Mouse (Mus musculus) gastrocnemius, adult 8-10 months (tissue): ENCODE results near the gene Rabepk. TPM values are rescaled to one million over a fixed set of nuclear protein-coding genes. Genes with fewer than 3 reads are reported as not detected.
A peak's percentile ranks its signal among the peaks of the same experiment; 100 is the strongest.
"Not testable (repeated sequence)": the region's sequence is repeated elsewhere in the genome, so short reads cannot be mapped to it uniquely, and the experiment has no call there.

Experiments
- DNase-seq, 2 experiments: peaks; one replicate each; pipeline ENCODE4 v3.0.0; 2022; ENCODE audit warnings: low spot score in 2 of 2
- total RNA-seq, 4 experiments: library from RNA; stranded (reverse); gene quantifications; 2 replicates each; pipeline ENCODE4 v1.2.4; 2022

The Rabepk gene
- total RNA-seq, 4 experiments from 2014 or later, result 7.4 to 13.1 (median 11.4) TPM

GRCm38 (mm10) chr2:34804815-34805214 is 5.1 kb upstream of the Rabepk start:
- DNase-seq, result no peak

DNA sequence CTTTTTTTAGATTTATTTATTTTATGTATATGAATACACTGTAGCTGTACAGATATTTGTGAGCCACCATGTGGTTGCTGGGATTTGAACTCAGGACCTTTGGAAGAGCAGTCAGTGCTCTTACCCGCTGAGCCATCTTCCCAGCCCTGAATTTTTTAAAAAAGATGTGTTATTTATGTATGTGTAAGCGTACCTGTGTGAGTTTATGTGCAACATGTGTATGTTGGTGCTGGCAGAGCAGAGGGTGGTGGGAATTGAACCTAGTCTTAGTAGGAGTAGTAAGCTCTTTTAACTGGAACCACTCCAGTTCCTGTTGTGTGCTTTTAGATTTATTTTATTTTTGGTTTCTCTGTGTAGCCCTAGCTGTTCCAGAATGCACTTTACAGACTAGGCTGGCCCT is 4.5 kb upstream of the Rabepk start:
- DNase-seq, result no peak

DNA sequence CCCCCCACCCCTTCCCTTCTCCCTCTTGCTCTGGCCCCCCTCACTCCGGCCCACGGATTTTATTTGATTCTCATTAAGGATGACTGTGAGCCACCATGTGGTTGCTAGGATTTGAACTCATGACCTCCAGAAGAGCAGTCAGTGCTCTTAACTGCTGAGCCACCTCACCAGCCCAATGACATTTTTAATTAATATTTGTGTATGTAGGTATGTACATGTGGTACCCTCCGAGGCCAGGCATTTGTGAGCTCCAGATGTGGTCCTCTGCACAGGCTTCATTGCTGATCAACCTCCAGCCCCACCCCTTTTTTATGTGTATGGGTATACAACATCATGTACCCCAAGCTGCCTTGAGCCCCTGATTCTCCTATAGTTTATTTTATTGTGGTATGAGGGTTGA is 4.0 kb upstream of the Rabepk start:
- no peak for DNase-seq

DNA sequence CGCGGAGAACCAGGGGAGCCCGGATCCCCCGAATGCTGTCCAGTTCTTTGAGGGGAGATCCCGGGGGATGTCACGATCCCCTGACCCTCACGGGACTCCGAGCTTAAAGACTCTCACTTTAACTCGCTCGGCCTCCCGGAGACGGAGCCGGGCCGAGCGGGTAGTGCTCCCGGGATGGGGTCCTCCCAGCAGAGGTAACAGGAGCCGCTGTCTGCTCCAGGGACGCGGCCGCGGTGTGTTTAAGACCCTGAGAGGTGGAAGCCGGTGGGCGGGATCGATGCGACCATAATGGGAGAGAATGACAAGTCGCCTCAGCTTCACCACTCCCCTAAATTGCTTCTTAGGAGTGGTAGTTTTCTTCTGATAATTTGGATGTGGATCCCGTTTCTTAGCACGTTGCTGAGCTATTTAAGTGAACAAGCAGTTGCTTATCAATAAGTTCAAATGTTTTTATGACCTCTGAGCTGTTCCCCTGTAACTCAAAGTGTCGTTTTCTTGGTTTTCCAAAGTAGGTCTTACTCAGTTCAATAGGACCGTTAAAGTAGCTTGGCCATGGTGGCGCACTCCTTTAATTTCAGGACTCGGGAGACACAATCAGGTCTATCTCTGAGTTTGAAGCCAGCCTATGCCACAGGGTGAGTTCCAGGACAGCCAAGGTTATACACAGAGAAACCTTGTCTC is 3.0 kb upstream of the Rabepk start:
- DNase-seq, result peak in 1 of 2 experiments; percentile 18

GRCm38 (mm10) chr2:34801516-34802482 is 2.1 kb upstream of the Rabepk start:
- DNase-seq, result peak; percentile 94 to 97

DNA sequence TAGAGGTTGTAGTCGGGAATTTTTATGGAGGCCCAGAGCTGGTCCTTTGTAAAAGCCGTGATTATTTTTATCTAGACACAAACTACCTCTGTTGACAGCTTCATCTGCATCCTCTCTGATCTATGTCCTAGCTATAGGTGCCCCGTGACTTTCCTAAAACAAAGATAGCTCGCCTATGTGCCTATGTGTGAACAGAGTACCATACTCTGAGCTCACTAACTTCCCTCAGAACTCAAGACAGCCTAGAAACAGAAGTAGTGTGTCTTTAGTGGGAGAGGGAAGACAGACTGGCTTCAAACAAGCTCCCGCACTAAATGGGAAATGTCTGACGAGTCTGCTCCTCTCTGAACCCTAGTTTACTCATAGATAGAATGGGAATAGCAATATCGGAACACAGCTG is 659 bp upstream of the Rabepk start:
- no peak for DNase-seq

GRCm38 (mm10) chr2:34795426-34795825 is 4.3 kb downstream of the Rabepk start:
- DNase-seq, result no peak

GRCm38 (mm10) chr2:34794511-34794910 is 5.2 kb downstream of the Rabepk start:
- no peak for DNase-seq

DNA sequence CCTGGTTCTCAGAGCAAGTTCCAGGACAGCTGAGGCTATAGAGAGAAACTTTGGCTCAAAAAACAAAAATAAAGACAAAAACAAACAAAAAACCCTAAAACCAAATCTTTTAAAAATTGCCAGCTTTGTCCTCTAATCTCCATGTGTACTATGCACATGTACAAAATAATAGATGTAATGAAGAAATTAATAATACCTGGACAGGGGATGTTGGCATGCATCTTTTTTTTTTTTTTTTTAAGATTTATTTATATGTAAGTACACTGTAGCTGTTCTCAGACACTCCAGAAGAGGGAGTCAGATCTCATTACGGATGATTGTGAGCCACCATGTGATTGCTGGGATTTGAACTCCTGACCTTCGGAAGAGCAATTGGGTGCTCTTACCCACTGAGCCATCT is 7.2 kb downstream of the Rabepk start:
- DNase-seq, result not testable (repeated sequence)

- no peak for DNase-seq
These were observed 9.4 kb downstream of the Rabepk start for GRCm38 (mm10) chr2:34790282-34790681.

DNA sequence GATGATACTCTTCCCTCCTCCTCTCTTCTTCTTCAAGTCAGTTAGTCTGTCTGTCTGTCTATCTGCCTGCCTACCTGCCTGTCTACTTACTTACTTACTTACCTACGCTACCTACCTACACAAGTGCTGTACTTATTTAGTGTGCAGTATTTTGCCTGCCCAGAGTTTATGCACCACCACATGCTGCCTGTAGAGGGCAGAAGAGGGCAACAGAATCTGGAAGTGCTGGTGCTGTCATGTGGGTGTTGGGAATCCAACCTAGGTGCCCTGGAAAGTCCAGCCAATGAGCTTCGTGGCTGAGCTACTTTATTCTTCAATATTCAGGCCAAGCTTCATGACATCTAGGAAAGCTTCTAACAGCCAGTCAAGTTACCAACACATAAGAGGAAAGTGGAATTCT is 15.6 kb downstream of the Rabepk start:
- no peak for DNase-seq

GRCm38 (mm10) chr2:34783064-34784020 is 16.4 kb downstream of the Rabepk start:
- no peak for DNase-seq

DNA sequence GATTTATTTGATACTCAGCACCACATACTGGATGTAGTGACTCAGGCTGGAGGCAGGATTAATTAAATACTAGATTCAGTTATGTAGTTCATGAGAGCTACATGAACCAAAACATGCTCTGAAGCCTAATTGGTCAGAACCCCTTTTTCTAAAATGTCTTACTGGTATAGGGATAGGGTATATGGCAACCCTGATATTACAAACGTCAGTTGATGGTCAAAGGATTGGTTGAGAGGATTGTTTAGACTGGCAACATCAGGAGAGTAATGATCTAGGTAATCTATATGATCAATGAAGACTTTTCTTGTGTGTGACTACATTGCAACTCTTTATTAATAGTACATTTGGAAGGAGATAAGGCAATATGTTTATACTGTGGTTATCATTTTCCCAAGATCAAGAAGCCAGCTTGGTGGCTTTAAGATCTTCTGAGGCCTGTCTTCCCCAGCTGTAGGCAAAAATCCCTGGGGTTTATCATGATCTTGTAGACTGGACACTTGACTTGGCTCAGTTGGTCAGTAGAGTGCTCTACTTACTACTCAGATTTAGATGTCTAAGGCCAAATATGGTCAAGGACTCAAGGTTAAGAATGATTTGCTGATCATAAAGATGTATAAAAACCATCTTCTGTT is 22.4 kb downstream of the Rabepk start:
- DNase-seq, result no peak

DNA sequence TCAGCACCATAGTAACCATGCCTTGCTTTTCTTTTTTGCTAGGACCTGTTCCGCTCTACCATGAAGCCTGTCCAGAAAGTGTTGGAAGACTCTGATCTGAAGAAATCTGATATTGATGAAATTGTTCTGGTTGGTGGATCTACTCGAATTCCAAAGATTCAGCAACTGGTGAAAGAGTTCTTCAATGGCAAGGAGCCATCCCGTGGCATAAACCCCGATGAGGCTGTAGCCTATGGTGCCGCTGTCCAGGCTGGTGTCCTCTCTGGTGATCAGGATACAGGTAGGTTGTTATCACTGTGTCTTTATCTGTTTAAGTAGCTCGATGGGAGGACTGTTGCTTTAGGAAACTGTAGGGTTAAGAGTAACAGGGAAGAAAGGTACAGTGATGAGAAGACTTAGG is 25.2 kb downstream of the Rabepk start:
- no peak for DNase-seq

- no peak for DNase-seq
These were observed 26.0 kb downstream of the Rabepk start for GRCm38 (mm10) chr2:34773673-34774072.

GRCm38 (mm10) chr2:34772252-34773235 is 27.2 kb downstream of the Rabepk start:
- peak; percentile 12 to 20 for DNase-seq

DNA sequence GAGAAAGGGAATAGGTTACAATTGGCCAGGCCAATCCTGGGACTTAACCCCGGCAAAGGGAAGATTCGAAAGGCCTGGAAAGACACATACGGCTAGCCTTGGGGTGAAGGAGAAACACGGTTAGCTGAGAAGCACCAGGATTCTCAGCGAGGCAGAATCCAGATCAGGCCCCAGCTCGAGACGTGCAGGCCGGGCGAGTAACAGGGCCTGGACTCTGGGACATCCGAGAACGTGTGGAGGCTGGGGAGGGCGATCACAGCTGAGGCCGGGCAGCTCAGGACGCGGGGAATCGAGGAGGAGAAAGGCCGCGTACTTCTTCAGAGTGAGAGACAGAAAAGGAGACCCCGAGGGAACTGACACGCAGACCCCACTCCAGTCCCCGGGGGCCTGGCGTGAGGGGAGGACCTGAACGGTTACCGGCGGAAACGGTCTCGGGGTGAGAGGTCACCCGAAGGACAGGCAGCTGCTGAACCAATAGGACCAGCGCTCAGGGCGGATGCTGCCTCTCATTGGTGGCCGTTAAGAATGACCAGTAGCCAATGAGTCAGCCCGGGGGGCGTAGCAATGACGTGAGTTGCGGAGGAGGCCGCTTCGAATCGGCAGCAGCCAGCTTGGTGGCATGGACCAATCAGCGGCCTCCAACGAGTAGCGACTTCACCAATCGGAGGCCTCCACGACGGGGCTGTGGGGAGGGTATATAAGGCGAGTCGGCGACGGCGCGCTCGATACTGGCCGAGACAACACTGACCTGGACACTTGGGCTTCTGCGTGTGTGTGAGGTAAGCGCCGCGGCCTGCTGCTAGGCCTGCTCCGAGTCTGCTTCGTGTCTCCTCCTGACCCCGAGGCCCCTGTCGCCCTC is 28.1 kb downstream of the Rabepk start, which contains the start of gene Hspa5:
Hspa5 (plus strand) TSS at position 603 of the 859 bp plus-strand sequence.
- DNase-seq, result peak; percentile 98 to 99

DNA sequence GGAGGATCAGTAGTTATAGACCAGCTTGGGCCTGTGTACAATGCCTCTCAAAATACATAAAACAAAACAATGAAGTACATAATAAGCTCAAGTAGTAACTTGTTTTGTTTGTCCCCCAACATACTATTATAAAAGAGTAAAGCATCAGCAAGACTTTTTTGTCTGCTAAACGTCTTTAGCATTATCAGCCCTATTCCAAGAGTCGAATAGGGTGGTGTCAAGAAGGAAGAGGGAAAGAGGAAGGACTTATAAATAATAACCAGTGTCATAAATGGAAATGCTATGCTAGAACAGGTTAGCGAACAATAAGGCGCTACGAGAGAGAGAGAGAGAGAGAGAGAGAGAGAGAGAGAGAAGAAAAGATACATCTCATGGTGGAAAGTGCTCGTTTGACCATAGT is 28.8 kb downstream of the Rabepk start:
- no peak for DNase-seq

GRCm38 (mm10) chr2:34770049-34770448 is 29.7 kb downstream of the Rabepk start:
- no peak for DNase-seq
